Mouse (Mus musculus): ENCODE measurements around the gene Dip2c. TPM values are rescaled to one million over a fixed set of nuclear protein-coding genes. Genes with fewer than 3 reads are reported as not detected.

The Dip2c gene
- polyA plus RNA-seq, 1 experiment: 8.4 TPM

DNA sequence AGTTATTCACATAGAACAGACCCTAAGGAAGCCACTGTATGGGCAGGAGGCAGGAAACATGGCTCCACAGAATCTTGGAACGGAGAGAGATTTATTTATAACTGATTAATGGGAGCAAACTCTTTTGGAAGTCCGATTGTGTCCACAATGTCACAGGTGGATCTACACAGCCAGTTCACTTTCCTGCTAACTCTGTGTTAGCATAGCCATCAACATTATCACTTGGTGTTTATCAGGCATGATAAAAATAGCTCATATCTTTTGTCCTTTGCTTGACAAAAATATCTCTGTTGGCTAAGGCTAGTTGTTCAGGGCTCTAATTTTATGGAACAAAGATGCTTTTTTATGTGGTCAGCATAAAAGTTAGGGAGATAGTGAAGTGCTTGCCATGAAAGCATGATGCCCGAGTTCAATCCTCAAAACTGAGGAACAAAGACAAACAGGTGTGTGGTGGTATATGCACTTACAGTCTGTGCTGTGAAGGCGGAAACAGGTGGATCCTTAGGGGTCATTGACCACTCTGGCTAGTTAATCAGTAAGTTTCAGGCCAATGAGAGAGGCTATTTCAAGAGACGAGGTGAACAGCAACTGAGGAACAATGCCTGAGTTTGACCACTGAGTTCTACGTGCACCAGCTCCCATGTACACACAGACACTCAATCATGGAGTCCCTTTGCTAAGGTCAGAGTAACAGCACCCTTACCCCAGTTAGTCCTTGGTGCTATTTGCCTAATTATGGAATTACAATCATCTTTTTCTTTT lies 169.4 kb downstream of the Dip2c start:
- no peak for TF ChIP-seq EP300 (IDR thresholded peaks at IDR 0.05; ENCODE audit: insufficient read depth, low read depth, low read length)
- TF ChIP-seq CTCF (IDR thresholded peaks at IDR 0.05; ENCODE audit: low read depth, low read length): no peak
- no peak for TF ChIP-seq POLR2A (IDR thresholded peaks at IDR 0.05; ENCODE audit: insufficient read depth, low read length)
- no peaks in the 10 kb centered on the region for H3K36me3 ChIP-seq (ENCODE audit: control insufficient read depth, insufficient read depth, low read length, poor library complexity, severe bottlenecking)
- no peak overlapping the region for H3K9ac ChIP-seq (ENCODE audit: low read depth, poor library complexity, severe bottlenecking)
- no peaks in the 10 kb centered on the region for H3K4me1 ChIP-seq (ENCODE audit: control insufficient read depth, insufficient read depth, low read length)
- no peaks in the 10 kb centered on the region for H3K9me3 ChIP-seq (replicated peaks; ENCODE audit: control insufficient read depth, insufficient read depth, low read length, poor library complexity, severe bottlenecking)
- no peak overlapping the region for H3K27ac ChIP-seq (ENCODE audit: insufficient read depth, low read length)
- no peak overlapping the region for H3K4me3 ChIP-seq (ENCODE audit: low read depth, low read length)
- no peaks in the 10 kb centered on the region for H3K27me3 ChIP-seq (ENCODE audit: control insufficient read depth, insufficient read depth, low read length, poor library complexity, severe bottlenecking)

DNA sequence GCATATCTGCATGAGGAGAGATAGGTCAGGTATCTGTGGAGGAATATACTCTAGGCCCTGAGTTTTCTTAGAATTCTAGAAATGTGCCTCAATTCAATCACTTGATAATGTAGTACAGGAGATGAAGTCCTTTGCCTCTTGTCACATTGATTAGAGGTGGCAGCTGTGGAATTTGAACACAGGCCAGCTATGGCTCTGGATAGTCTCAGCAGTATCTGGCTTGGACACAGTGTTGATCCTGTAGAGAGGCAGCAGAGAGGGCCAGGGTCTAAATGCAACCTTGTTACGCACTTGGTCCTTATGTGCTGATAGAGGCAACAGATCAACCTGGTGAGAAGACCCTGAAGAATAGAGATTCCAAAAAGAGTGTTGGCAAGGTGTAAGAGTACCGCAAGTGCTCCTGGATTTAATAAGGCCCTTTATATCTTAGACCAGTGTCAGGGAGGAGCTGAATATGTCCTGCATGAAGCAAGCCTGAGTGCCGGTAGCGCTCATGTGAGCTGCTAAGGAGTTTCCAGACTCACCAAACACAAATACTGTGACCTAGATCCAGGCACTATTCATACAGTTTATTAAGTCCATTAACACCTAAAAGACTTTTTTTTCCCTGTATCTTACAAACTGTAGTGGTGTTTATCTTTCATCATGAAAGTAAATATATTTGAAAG lies 170.3 kb downstream of the Dip2c start:
- TF ChIP-seq POLR2A (IDR thresholded peaks at IDR 0.05; ENCODE audit: insufficient read depth, low read length) (no peak), CTCF (IDR thresholded peaks at IDR 0.05; ENCODE audit: low read depth, low read length) (no peak), EP300 (IDR thresholded peaks at IDR 0.05; ENCODE audit: insufficient read depth, low read depth, low read length) (no peak)
- H3K36me3 ChIP-seq (ENCODE audit: control insufficient read depth, insufficient read depth, low read length, poor library complexity, severe bottlenecking): no peaks in the 10 kb centered on the region
- no peaks in the 10 kb centered on the region for H3K4me1 ChIP-seq (ENCODE audit: control insufficient read depth, insufficient read depth, low read length)
- H3K9ac ChIP-seq (ENCODE audit: low read depth, poor library complexity, severe bottlenecking): no peak overlapping the region
- H3K27me3 ChIP-seq (ENCODE audit: control insufficient read depth, insufficient read depth, low read length, poor library complexity, severe bottlenecking): no peaks in the 10 kb centered on the region
- H3K27ac ChIP-seq (ENCODE audit: insufficient read depth, low read length): no peak overlapping the region
- H3K9me3 ChIP-seq (replicated peaks; ENCODE audit: control insufficient read depth, insufficient read depth, low read length, poor library complexity, severe bottlenecking): no peaks in the 10 kb centered on the region
- no peak overlapping the region for H3K4me3 ChIP-seq (ENCODE audit: low read depth, low read length)

- Histone ChIP-seq H3K27ac (ENCODE audit: insufficient read depth, low read length) (no peak overlapping the region), H3K9me3 (replicated peaks; ENCODE audit: control insufficient read depth, insufficient read depth, low read length, poor library complexity, severe bottlenecking) (no peaks in the 10 kb centered on the region), H3K4me1 (ENCODE audit: control insufficient read depth, insufficient read depth, low read length) (no peaks in the 10 kb centered on the region), H3K27me3 (ENCODE audit: control insufficient read depth, insufficient read depth, low read length, poor library complexity, severe bottlenecking) (no peaks in the 10 kb centered on the region), H3K4me3 (ENCODE audit: low read depth, low read length) (no peak overlapping the region), H3K36me3 (ENCODE audit: control insufficient read depth, insufficient read depth, low read length, poor library complexity, severe bottlenecking) (no peaks in the 10 kb centered on the region), H3K9ac (ENCODE audit: low read depth, poor library complexity, severe bottlenecking) (no peak overlapping the region)
- TF ChIP-seq POLR2A (IDR thresholded peaks at IDR 0.05; ENCODE audit: insufficient read depth, low read length) (no peak), CTCF (IDR thresholded peaks at IDR 0.05; ENCODE audit: low read depth, low read length) (no peak), EP300 (IDR thresholded peaks at IDR 0.05; ENCODE audit: insufficient read depth, low read depth, low read length) (no peak)
Measured at GRCm38 (mm10) chr13:9450276-9450675, 173.9 kb downstream of the Dip2c start.

GRCm38 (mm10) chr13:9451952-9452351 lies 175.6 kb downstream of the Dip2c start:
- TF ChIP-seq CTCF (IDR thresholded peaks at IDR 0.05; ENCODE audit: low read depth, low read length) (no peak), EP300 (IDR thresholded peaks at IDR 0.05; ENCODE audit: insufficient read depth, low read depth, low read length) (no peak), POLR2A (IDR thresholded peaks at IDR 0.05; ENCODE audit: insufficient read depth, low read length) (no peak)
- H3K9me3 ChIP-seq (replicated peaks; ENCODE audit: control insufficient read depth, insufficient read depth, low read length, poor library complexity, severe bottlenecking): no peaks in the 10 kb centered on the region

DNA sequence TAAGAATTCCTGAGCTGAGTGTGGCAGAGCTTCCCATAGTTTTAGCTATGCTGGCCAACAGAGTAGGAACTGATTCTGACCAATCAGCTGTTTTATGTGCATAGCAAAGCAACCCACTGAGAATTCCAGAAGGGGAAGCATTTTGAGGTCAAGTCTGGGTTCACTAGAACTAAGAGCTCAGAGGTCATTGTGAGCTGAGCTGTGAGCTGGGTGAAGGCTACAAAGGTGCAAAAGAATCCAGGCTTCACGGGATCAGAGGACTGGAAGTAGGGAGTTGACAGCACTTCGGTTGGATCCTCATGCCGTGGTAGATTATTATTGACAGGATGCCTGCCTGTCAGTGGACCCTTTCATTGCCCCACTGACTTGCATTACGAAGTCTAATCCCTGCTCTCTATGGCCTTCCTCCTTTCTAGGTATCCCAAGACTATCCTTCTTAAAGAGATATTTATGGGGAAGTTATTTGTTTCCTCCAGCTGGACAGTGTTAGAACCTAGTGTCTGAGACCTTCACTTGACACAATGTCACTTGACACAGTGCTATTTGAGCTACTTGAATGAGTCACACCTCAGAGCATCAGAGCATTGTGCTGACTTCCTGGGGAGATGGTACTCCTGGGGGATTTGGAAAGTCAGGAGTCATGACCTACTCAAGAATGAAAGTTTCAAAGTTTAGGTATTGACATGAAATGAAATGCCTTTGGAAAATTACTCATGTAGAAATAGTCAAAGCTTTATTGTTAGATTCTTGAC lies 178.3 kb downstream of the Dip2c start:
- no peak overlapping the region for H3K9ac ChIP-seq (ENCODE audit: low read depth, poor library complexity, severe bottlenecking)
- TF ChIP-seq CTCF (IDR thresholded peaks at IDR 0.05; ENCODE audit: low read depth, low read length) (no peak), EP300 (IDR thresholded peaks at IDR 0.05; ENCODE audit: insufficient read depth, low read depth, low read length) (no peak), POLR2A (IDR thresholded peaks at IDR 0.05; ENCODE audit: insufficient read depth, low read length) (no peak)
- H3K36me3 ChIP-seq (ENCODE audit: control insufficient read depth, insufficient read depth, low read length, poor library complexity, severe bottlenecking): no peaks in the 10 kb centered on the region
- H3K4me1 ChIP-seq (ENCODE audit: control insufficient read depth, insufficient read depth, low read length): no peaks in the 10 kb centered on the region
- H3K27ac ChIP-seq (ENCODE audit: insufficient read depth, low read length): no peak overlapping the region
- no peak overlapping the region for H3K4me3 ChIP-seq (ENCODE audit: low read depth, low read length)
- no peaks in the 10 kb centered on the region for H3K9me3 ChIP-seq (replicated peaks; ENCODE audit: control insufficient read depth, insufficient read depth, low read length, poor library complexity, severe bottlenecking)
- no peaks in the 10 kb centered on the region for H3K27me3 ChIP-seq (ENCODE audit: control insufficient read depth, insufficient read depth, low read length, poor library complexity, severe bottlenecking)

More at GRCm38 (mm10) chr13:9451952-9452351, 175.6 kb downstream of the Dip2c start:
- H3K27ac ChIP-seq (ENCODE audit: insufficient read depth, low read length): no peak overlapping the region
- no peak overlapping the region for H3K4me3 ChIP-seq (ENCODE audit: low read depth, low read length)
- H3K9ac ChIP-seq (ENCODE audit: low read depth, poor library complexity, severe bottlenecking): no peak overlapping the region
- no peaks in the 10 kb centered on the region for H3K36me3 ChIP-seq (ENCODE audit: control insufficient read depth, insufficient read depth, low read length, poor library complexity, severe bottlenecking)
- H3K4me1 ChIP-seq (ENCODE audit: control insufficient read depth, insufficient read depth, low read length): no peaks in the 10 kb centered on the region
- H3K27me3 ChIP-seq (ENCODE audit: control insufficient read depth, insufficient read depth, low read length, poor library complexity, severe bottlenecking): no peaks in the 10 kb centered on the region
